Mouse (Mus musculus) spleen, adult 2 months (tissue): ENCODE data around the gene Rassf2. TPM values are rescaled to one million over a fixed set of nuclear protein-coding genes. Genes with fewer than 3 reads are reported as not detected.

ENCODE experiments used
- DNase-seq, 2 experiments: peaks; one replicate each; pipeline versions ENCODE4 v3.0.0 to v3.0.0-alpha.2; 2012 to 2021; ENCODE audit warnings: low spot score in 2 of 2, low read depth in 1 of 2
- H3K27ac ChIP-seq: fragments of 200-500 bp; 2 replicates; pipeline ENCODE4 v1.5.1; 2012; ENCODE audit warnings: low read length, inconsistent platforms; ENCODE audit not compliant: insufficient read depth
- H3K27me3 ChIP-seq: fragments of 200-500 bp; 2 replicates; pipeline ENCODE4 v1.6.1; 2012; ENCODE audit warnings: mild to moderate bottlenecking, moderate library complexity, low read length, inconsistent platforms; ENCODE audit not compliant: control insufficient read depth, insufficient read depth
- H3K36me3 ChIP-seq: fragments of 200-500 bp; 2 replicates; pipeline ENCODE4 v1.6.1; 2012; ENCODE audit warnings: mild to moderate bottlenecking, low read length, inconsistent platforms; ENCODE audit not compliant: control insufficient read depth, insufficient read depth
- H3K4me1 ChIP-seq: fragments of 200-500 bp; 2 replicates; pipeline ENCODE4 v1.6.1; 2011; ENCODE audit warnings: inconsistent platforms; ENCODE audit not compliant: control insufficient read depth, insufficient read depth, insufficient read length
- H3K4me3 ChIP-seq: fragments of 200-500 bp; 2 replicates; pipeline ENCODE4 v1.5.1; 2011; ENCODE audit warnings: mild to moderate bottlenecking, inconsistent platforms; ENCODE audit not compliant: insufficient read depth, insufficient read length; ENCODE audit errors: extremely low read depth
- CTCF ChIP-seq: fragments of 200-500 bp; IDR thresholded peaks from 2 replicates; pipeline ENCODE4 v1.5.1; 2011; ENCODE audit warnings: mild to moderate bottlenecking, inconsistent platforms; ENCODE audit not compliant: insufficient read depth, insufficient read length, insufficient replicate concordance; ENCODE audit errors: extremely low read depth
- POLR2A ChIP-seq: fragments of 200-500 bp; IDR thresholded peaks from 2 replicates; pipeline ENCODE4 v1.6.1; 2011; ENCODE audit warnings: low read depth, low read length, inconsistent platforms
- WGBS: fragments of 180-500 bp; shearing (Covaris S2); methylation state at CpG from one replicate; pipeline ENCODE4 v1.1.7; 2018; 5-methylcytosine and 5-hydroxymethylcytosine counted together
- polyA plus RNA-seq: library from polyadenylated mRNA; depleted of rRNA; stranded (reverse); fragments of >200 nt; gene quantifications from 2 replicates; pipeline ENCODE4 v1.2.3, GENCODE M21; 2012; rRNA removed

The Rassf2 gene
- polyA plus RNA-seq, result 70.2 and 85.9 TPM in 2 replicates

- H3K36me3 ChIP-seq, result no peaks in the 10 kb centered on the region; the same call in 1 of the 2 replicates
- H3K4me1 ChIP-seq, result peaks cover 23% of the 10 kb centered on the region; the same call in 1 of the 2 replicates
- peak in 1 of 2 experiments; percentile 94 for DNase-seq
- 2% methylated on average over 31 of the region's 48 CpGs for WGBS
- TF ChIP-seq POLR2A, result peak; percentile 8; the same call in 1 of the 2 replicates
- no peak for TF ChIP-seq CTCF
- H3K4me3 ChIP-seq, result peak within 1 kb of the TSS; percentile 83
- peak within 1 kb of the TSS; percentile 99 for H3K27ac ChIP-seq
- no peaks in the 10 kb centered on the region for H3K27me3 ChIP-seq
These were observed at the start of gene Rassf2 for GRCm38 (mm10) chr2:132029646-132030417. Gene Rassf2, minus strand, starts transcription at chr2:132030258.

DNA sequence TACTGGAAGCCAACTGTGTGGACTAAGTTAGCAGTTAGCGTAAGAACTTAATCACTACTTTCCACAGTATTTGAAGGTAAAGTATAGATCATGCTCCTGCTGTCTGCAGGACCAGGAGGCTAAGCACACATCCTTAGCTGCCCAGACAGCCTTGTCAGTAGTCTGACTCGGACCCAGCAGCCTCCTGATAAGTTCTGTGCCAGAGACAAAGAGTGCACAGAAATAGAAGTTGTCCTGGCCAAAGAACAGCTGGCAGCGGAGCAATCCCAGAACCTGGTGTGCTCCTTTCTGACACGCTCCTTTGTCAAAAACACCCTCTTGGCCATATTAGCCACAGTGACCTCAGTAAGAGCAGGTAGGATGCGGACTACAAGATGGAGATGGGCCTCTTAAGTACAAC lies 49.1 kb upstream of the Rassf2 start:
- Histone ChIP-seq H3K4me1 (no peaks in the 10 kb centered on the region), H3K27me3 (no peaks in the 10 kb centered on the region), H3K4me3 (no peak overlapping the region), H3K27ac (no peak overlapping the region), H3K36me3 (peaks cover 20% of the 10 kb centered on the region)
- 92% methylated on average over 5 of the region's 5 CpGs for WGBS
- TF ChIP-seq POLR2A (no peak), CTCF (no peak)
- DNase-seq, result no peak

DNA sequence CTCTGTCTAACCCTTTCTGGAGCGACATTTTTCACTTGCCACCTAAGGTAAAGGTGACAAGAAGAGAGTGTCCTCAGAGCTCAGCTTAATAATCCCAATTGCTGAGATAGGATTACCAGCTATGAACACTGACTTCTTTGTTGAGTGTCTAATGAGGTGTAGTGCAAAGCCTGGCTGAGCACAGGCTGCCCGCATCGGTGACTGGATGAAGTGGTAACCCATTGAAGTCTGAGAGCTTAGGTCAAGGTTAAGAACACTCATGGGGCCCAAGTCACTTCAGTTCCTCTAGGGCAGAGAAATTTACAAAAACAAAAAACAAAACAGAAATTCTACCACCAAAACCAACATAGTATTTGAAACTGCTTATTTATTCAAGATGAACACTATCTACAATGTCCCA lies 43.0 kb upstream of the Rassf2 start:
- no peaks in the 10 kb centered on the region for H3K27me3 ChIP-seq
- TF ChIP-seq POLR2A, result no peak
- whole genome bisulfite sequencing, result 91% methylated on average over 3 of the region's 3 CpGs
- no peak overlapping the region for H3K27ac ChIP-seq
- H3K4me1 ChIP-seq, result no peaks in the 10 kb centered on the region
- H3K4me3 ChIP-seq, result no peak overlapping the region
- no peak for DNase-seq
- H3K36me3 ChIP-seq, result peaks cover 39% of the 10 kb centered on the region

DNA sequence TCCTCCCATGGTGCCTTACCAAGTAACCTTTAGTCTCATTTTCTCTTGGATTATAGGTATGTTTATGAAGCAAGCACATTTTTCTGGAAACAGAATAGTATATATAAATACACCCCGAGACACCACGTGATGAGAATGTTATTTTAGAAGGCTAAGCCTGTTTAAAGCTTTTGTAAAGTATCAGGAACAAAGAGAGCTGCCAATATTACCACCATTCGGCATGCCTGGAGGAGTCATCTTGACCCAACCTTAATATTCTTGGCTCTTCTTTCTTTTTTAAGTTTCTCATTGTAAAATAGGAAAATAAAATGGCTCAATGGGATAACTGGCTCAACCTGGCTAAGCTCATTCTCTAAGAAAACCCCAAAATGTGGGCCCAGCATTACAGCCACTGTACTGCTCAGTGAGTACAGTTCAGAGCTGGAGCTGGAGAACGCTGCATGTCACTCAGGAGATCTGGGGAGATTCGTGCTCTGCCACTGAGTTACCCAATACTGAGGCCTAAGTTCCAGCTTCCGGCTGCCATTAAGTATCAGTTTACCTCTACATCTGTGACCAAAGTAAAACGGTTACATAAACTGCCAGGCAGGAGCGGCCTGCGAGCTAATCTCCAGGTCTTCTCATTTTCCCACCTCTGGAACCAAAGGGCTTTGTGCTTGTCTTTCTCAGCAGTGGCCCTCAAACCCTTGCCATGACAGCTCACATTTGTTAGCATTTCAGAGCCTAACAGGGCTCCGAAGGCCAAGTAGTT lies 40.1 kb upstream of the Rassf2 start:
- Histone ChIP-seq H3K27me3 (no peaks in the 10 kb centered on the region), H3K4me1 (no peaks in the 10 kb centered on the region), H3K4me3 (no peak overlapping the region), H3K27ac (no peak overlapping the region), H3K36me3 (peaks cover 28% of the 10 kb centered on the region)
- no peak for TF ChIP-seq CTCF
- TF ChIP-seq POLR2A, result no peak
- DNase-seq, result no peak
- WGBS, result 95% methylated on average over 10 of the region's 10 CpGs

DNA sequence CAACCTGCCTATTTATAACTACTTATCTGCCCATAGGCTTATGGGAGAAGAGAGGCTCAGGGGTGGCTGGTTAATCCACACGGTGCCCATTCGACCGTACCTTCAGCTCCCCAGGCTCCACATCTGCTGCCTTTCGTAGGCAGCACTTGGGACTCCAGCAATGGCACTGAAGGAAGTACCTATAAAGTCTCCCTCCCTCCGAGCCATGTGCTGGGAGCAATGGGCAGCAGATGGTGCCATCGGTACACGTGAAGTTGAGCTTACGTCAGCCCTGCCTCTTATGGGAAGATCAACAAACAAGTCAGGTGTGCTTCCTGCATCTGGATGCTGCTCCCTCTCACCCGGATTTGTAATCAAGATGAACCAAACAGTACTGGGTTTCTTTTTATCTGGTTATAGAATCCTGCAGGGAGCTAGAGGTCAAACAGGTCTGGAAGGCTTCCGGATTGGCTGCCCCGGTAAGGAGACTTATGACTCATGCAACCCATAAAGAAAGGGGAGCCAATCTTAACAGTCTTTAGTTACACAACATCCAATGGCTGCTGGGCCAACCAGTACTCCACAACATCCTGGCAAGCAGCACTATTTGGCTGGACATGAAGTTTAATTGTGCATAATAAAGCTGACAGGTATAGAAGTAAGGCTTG lies 34.2 kb upstream of the Rassf2 start:
- H3K27me3 ChIP-seq, result no peaks in the 10 kb centered on the region
- 60% methylated on average over 11 of the region's 11 CpGs for WGBS
- TF ChIP-seq POLR2A (no peak), CTCF (peak; percentile 25; the same call in 1 of the 2 replicates)
- H3K4me1 ChIP-seq, result peaks cover 2% of the 10 kb centered on the region
- no peak overlapping the region for H3K27ac ChIP-seq
- no peak overlapping the region for H3K4me3 ChIP-seq
- no peak for DNase-seq
- peaks cover 3% of the 10 kb centered on the region for H3K36me3 ChIP-seq

- no peaks in the 10 kb centered on the region for H3K27me3 ChIP-seq
- H3K4me1 ChIP-seq, result peaks cover 3% of the 10 kb centered on the region
- H3K27ac ChIP-seq, result no peak overlapping the region
- no peak for TF ChIP-seq CTCF
- TF ChIP-seq POLR2A, result no peak
- H3K36me3 ChIP-seq, result peaks cover 3% of the 10 kb centered on the region
- H3K4me3 ChIP-seq, result no peak overlapping the region
- DNase-seq, result no peak
- WGBS, result 50% methylated on average over 3 of the region's 3 CpGs
These were observed 33.7 kb upstream of the Rassf2 start for GRCm38 (mm10) chr2:132063776-132064175.
